Mouse (Mus musculus) heart, adult 2 months (tissue): Measurements from ENCODE around the gene Fam221b. TPM values are rescaled to one million over a fixed set of nuclear protein-coding genes. Genes with fewer than 3 reads are reported as not detected.

Experiments used
- DNase-seq, 2 experiments: peaks; one replicate each; pipeline ENCODE4 v3.0.0; 2021
- H3K27ac ChIP-seq: fragments of 200-600 bp; 2 replicates; pipeline ENCODE4 v1.8.1; 2022
- H3K27me3 ChIP-seq: fragments of 200-500 bp; 2 replicates; pipeline ENCODE4 v1.6.1; 2012; ENCODE audit warnings: mild to moderate bottlenecking, low read length, inconsistent platforms, mixed read lengths; ENCODE audit not compliant: control insufficient read depth, insufficient read depth
- H3K36me3 ChIP-seq: fragments of 200-500 bp; 2 replicates; pipeline ENCODE4 v1.6.1; 2012; ENCODE audit warnings: low read length, inconsistent platforms; ENCODE audit not compliant: control insufficient read depth, insufficient read depth
- H3K4me1 ChIP-seq: fragments of 200-500 bp; 2 replicates; pipeline ENCODE4 v1.6.1; 2011; ENCODE audit warnings: low read length; ENCODE audit not compliant: control insufficient read depth, insufficient read depth
- H3K4me3 ChIP-seq: fragments of 200-600 bp; 2 replicates; pipeline ENCODE4 v1.8.1; 2022
- H3K79me2 ChIP-seq: fragments of 200-500 bp; replicated peaks from 2 replicates; pipeline ENCODE4 v1.6.1; 2012; ENCODE audit warnings: mild to moderate bottlenecking, inconsistent platforms, low read length, moderate library complexity, mixed read lengths; ENCODE audit not compliant: control insufficient read depth, insufficient read depth
- H3K9ac ChIP-seq: fragments of 200-500 bp; 2 replicates; pipeline ENCODE4 v1.6.1; 2012; ENCODE audit warnings: low read depth, mild to moderate bottlenecking, control low read depth, inconsistent platforms, low read length, mixed read lengths
- CTCF ChIP-seq: fragments of 200-600 bp; IDR thresholded peaks from 2 replicates; pipeline ENCODE4 v1.8.1; 2022; ENCODE audit warnings: antibody characterized with exemption, mild to moderate bottlenecking, moderate library complexity
- EP300 ChIP-seq: fragments of 200-500 bp; IDR thresholded peaks from 2 replicates; pipeline ENCODE4 v1.6.1; 2011; ENCODE audit warnings: low read depth, low read length, control low read depth; ENCODE audit not compliant: insufficient read depth
- POLR2A ChIP-seq: fragments of 200-500 bp; IDR thresholded peaks from 2 replicates; pipeline ENCODE4 v1.6.1; 2011; ENCODE audit warnings: mild to moderate bottlenecking, low read depth, low read length, control low read depth; ENCODE audit not compliant: insufficient read depth
- WGBS: fragments of 180-500 bp; shearing (Covaris S2); methylation state at CpG from one replicate; pipeline ENCODE4 v1.1.7; 2018; 5-methylcytosine and 5-hydroxymethylcytosine counted together
- intact Hi-C: fragments of 180-260 bp; cut with DNase I; formaldehyde crosslinking; loops from one replicate; pipeline ENCODE4 v1.15.1; 2025
- polyA plus RNA-seq: library from polyadenylated mRNA; depleted of rRNA; stranded (reverse); fragments of >200 nt; gene quantifications from 2 replicates; pipeline ENCODE4 v1.2.3, GENCODE M21; 2012
- total RNA-seq, 2 experiments: library from RNA; stranded (reverse); gene quantifications; 2 replicates each; pipeline ENCODE4 v1.2.3; 2021

The Fam221b gene
- total and polyA plus RNA-seq, 3 experiments = 0.16 to 0.43 (median 0.35) TPM

- Histone ChIP-seq H3K36me3 (no peaks in the 10 kb centered on the region), H3K27ac (no peak overlapping the region), H3K4me3 (no peak overlapping the region), H3K79me2 (no peaks in the 10 kb centered on the region), H3K27me3 (no peaks in the 10 kb centered on the region), H3K4me1 (no peaks in the 10 kb centered on the region), H3K9ac (no peak overlapping the region)
- TF ChIP-seq EP300 = no peak
- no peak for TF ChIP-seq CTCF
- no peak for TF ChIP-seq POLR2A
- intact Hi-C loops = no loop called here
- DNase-seq = peak in 1 of 2 experiments; percentile 32
- 65% methylated on average over 8 of the region's 8 CpGs for WGBS
Observed at GRCm38 (mm10) chr4:43703851-43704250, 34.9 kb upstream of the Fam221b start.

- H3K27ac ChIP-seq = no peak overlapping the region
- no peaks in the 10 kb centered on the region for H3K79me2 ChIP-seq
- DNase-seq = no peak
- H3K36me3 ChIP-seq = no peaks in the 10 kb centered on the region
- H3K4me1 ChIP-seq = no peaks in the 10 kb centered on the region
- no peak for TF ChIP-seq POLR2A
- no peak for TF ChIP-seq EP300
- peak; percentile 26 for TF ChIP-seq CTCF
- intact Hi-C loops = no loop called here
- WGBS = 76% methylated on average over 6 of the region's 6 CpGs
- no peak overlapping the region for H3K4me3 ChIP-seq
- H3K9ac ChIP-seq = no peak overlapping the region
- no peaks in the 10 kb centered on the region for H3K27me3 ChIP-seq
Observed at GRCm38 (mm10) chr4:43703439-43703838, 34.5 kb upstream of the Fam221b start.

GRCm38 (mm10) chr4:43700707-43701106 is 31.8 kb upstream of the Fam221b start, which contains the start of gene Olfr70:
TSS of gene Olfr70 (minus strand) at chr4:43700807.
- no peak within 1 kb of the TSS for H3K9ac ChIP-seq
- intact Hi-C loops = no loop called here
- no peak for DNase-seq
- no peak within 1 kb of the TSS for H3K4me3 ChIP-seq
- H3K27ac ChIP-seq = no peak within 1 kb of the TSS
- no peaks in the 10 kb centered on the region for H3K79me2 ChIP-seq
- WGBS = 84% methylated on average over 6 of the region's 6 CpGs
- no peaks in the 10 kb centered on the region for H3K27me3 ChIP-seq
- H3K36me3 ChIP-seq = no peaks in the 10 kb centered on the region
- H3K4me1 ChIP-seq = peaks cover under 1% of the 10 kb centered on the region; the same call in 1 of the 2 replicates
- TF ChIP-seq POLR2A (no peak), EP300 (no peak), CTCF (no peak)

GRCm38 (mm10) chr4:43696561-43696960 is 27.6 kb upstream of the Fam221b start:
- no peak overlapping the region for H3K4me3 ChIP-seq
- peaks cover 6% of the 10 kb centered on the region for H3K4me1 ChIP-seq
- no peaks in the 10 kb centered on the region for H3K36me3 ChIP-seq
- H3K9ac ChIP-seq = no peak overlapping the region
- no peak for DNase-seq
- no peak overlapping the region for H3K27ac ChIP-seq
- H3K79me2 ChIP-seq = no peaks in the 10 kb centered on the region
- intact Hi-C loops = no loop called here
- TF ChIP-seq EP300 = no peak
- TF ChIP-seq POLR2A = no peak
- no peak for TF ChIP-seq CTCF
- 69% methylated on average over 13 of the region's 13 CpGs for WGBS
- no peaks in the 10 kb centered on the region for H3K27me3 ChIP-seq

- Histone ChIP-seq H3K27me3 (no peaks in the 10 kb centered on the region), H3K27ac (no peak overlapping the region), H3K4me3 (no peak overlapping the region), H3K36me3 (no peaks in the 10 kb centered on the region), H3K4me1 (peaks cover 6% of the 10 kb centered on the region), H3K79me2 (no peaks in the 10 kb centered on the region), H3K9ac (no peak overlapping the region)
- 20% methylated on average over 9 of the region's 9 CpGs for WGBS
- peak; percentile 63 to 71 for DNase-seq
- TF ChIP-seq CTCF (no peak), POLR2A (0 out of 2 replicates have a peak, but pooled peaks have one; percentile 12)
- intact Hi-C loops = no loop called here
Observed at GRCm38 (mm10) chr4:43695249-43695671, 26.3 kb upstream of the Fam221b start.

DNA sequence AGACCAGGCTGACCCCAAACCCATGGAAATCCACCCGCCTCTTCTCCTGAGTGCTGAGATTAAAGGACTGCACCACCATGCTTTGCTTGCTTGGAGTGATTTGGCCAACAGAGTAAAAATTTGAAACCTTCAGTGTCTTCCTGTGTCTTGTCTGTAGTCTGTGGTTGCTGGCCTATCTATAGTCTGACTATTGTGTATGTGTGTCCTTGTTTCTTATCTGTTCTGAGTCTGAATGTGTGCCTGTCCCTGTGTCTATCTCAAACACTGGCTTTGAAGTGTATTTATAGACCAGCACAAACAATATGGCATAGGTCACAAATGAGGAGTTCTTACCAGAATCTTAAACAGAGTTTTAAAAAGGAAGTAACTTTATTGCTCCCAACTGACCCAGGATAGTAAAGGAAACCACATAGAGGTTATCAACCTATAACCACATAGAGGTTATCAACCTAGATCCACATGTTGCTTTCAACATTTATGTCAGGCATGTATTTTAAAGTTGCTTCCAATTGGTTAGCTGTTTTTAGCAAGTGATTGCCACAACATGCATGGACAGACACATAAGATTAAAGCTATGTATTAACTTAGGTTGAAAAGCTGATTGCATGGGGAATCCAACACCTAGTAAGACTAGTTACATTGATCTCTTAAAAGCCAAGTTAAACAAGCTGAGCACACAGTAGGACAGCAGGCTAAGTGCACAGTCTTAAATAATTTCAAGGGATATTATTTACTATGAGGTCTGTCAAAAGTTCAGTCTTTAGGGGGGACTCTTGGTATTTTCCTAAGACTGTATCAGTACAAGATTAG is 25.7 kb upstream of the Fam221b start:
- no peak for DNase-seq
- TF ChIP-seq POLR2A = no peak
- TF ChIP-seq EP300 = no peak
- TF ChIP-seq CTCF = no peak
- H3K4me1 ChIP-seq = peaks cover 6% of the 10 kb centered on the region
- H3K27ac ChIP-seq = no peak overlapping the region
- WGBS = 82% methylated on average over 1 of the region's 1 CpGs
- no peak overlapping the region for H3K9ac ChIP-seq
- intact Hi-C loops = no loop called here
- no peaks in the 10 kb centered on the region for H3K36me3 ChIP-seq
- H3K27me3 ChIP-seq = no peaks in the 10 kb centered on the region
- no peak overlapping the region for H3K4me3 ChIP-seq
- no peaks in the 10 kb centered on the region for H3K79me2 ChIP-seq
